Mouse (Mus musculus) natural killer cell, adult 2 months (primary cell): ENCODE measurements at regions not wholly inside any gene's neighbourhood (a gene's known extent, or its start where the extent isn't known, plus 50 kb on each side); places are given as distances from the start of the nearest gene placed in this dataset.

Experiments used
- DNase-seq, 2 experiments: peaks; one replicate each; pipeline ENCODE4 v3.0.0; 2022; ENCODE audit warnings: low spot score in 2 of 2

DNA sequence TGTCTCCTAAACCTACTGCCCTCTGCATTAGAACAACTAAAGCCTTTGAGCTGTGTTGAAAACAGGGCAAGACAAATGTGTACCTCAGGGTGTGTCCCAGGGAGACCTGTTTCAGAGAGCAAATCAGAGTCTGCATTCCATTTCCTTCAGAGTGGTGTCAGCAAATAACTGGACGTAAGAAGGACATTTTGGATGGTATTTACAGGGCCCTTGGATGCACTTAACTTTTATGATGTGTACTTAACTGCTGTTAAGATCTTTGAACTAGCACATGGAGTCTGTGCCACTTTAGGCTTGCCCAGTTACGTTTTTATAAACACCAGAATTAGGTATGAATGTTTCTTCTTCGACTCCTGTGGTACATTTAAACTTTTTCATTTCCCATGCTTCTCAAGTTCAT is 123.0 kb upstream of the Mmadhc start:
- no peak for DNase-seq

DNA sequence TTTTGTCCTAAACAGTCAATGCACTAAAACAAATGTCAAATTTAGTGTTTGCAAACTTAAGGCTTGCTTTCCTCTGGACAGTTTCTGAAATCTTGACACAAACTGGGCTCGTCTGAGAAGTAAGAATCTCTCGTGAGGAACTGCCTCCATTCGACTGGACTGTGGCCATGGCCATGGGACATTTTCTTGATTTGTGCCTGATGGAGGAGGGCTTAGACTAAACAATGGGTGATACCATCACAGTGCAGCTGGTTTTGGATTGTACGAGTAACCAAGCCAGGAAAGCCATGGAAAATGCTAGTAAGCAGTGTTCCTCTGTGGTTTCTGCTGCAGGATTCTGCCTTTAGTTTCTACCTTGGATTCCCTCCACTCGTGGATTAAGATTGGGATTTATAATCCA is 121.0 kb upstream of the Mmadhc start:
- DNase-seq = no peak

DNA sequence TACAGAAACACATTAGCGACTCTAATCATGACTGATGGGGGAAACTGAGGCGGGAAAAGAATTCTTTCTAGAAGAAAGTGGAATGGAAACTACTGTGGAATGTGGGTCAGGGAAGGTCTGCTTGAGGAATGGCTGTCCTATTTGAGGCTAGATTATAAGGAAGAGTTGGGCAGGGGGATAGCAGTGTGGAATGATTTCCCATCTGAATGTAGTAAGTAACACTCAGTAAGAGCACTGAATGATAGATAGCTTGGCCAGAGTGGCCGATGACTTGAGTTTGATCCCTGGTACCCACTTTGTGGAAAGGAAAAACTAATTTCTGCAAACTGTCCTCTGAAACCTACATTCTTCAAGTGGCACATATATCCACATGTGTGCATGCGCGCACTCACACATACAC is 120.5 kb upstream of the Mmadhc start:
- DNase-seq = no peak

DNA sequence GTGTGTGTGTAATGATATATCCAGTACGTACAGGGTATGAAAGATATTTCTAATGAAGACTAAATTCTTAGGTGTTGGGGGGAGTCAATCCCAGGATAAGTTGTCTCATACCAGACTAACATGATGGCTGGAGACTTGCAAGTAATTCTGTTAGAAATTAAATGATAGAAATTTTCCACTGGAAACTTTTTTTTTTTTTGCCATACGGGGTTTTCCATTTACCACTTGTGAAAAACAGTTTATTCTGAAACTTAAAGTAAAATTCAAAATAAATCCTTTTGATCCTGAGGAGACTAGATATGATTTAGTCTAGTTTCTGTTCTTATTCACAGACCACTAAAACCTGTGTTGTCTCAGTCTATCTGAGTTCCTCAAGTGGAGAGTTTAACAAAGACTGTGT is 119.5 kb upstream of the Mmadhc start:
- DNase-seq = no peak

DNA sequence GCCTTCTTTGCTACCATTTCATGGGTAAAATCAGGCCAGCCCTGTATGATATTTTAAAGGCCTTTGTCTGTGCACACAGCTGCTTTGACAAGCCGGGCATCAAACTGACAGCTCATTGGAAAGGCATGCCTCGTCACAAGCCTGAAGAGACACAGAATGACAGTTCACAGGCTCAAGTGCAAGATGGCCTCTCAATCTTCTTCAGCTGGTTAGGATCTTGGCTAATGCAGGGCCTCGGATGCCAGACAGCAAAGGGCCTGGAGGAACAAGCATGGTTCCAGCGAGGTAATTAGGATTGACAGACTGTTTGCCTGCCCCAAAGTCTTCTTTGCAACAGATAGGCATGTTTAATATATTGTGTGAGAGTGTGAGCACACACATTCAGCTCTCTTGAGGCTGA is 109.3 kb upstream of the Mmadhc start:
- DNase-seq = no peak

DNA sequence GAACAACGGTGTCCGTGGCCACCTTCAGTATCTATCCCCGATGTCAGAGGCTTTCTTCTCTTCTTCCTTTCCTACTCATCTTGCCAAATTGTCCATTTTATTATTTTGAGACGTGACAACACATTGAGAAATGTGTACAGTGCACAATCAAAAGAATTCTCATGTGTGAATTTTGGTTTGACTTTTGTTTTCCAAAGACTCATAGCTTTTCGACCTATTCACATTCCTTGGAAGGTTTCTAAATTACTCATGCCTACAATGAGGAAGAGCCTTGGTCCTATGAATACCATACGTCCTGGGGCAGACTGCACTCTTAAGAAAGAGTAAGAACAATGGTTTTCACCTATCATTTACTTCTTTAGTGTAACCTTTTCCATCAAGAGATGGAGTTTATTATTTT is 106.5 kb upstream of the Mmadhc start:
- DNase-seq = no peak

DNA sequence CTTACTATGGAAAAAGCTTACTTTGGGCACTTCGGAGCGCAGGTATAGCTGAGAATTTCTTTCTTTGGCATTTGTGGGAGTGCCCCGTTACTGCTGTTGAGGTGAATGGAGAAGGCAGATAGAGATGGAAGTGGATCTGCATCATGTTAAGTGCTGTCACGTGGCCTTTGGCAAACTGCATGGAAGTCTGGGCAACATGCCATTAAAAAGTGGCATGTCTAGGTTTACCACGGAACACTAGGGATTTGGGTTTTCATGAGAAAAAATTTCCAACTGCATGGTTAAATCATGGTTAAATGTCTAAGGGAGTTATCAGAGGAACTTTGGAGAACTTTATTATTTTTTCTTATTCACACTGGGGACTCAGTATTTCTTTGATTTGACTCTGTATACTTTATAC is 102.0 kb upstream of the Mmadhc start:
- DNase-seq = no peak

DNA sequence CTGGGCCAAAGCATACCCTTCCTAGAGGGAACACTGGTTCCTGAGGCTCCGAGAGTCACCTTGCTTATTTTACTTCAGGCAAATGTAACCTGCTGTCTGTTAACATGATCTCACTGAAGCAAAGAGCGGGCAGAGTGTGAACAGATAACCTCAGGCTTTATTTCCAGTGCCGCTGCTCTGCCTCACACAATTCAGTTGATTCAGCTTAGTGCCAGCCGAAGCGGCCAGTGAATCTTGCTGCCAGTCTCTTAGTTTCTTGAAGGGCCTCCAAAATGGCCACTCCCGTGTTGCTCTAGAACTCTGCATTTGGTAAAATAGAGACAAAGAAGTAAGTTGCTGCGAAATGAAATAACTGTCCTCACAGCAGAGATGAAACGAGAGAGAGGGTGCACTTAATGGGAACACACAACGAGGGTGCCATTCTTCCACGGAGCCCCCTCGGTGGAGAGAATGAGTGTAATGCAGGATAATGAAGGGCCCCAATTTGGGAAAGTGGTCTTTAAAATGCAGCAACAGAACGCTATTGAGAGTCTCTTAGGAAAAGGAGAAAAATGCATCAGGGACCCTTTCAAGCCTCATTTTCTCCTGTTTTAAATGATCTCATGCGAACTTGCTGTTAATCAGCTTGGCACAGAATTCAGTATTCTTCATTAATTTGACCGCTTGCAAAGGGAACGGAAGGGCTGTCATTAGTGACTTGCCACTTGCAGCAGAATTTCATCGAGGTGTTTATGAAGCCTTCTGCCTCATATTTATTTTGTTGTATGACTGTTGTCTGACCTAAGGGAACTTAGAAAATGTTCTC is 81.2 kb upstream of the Mmadhc start:
- DNase-seq = no peak

DNA sequence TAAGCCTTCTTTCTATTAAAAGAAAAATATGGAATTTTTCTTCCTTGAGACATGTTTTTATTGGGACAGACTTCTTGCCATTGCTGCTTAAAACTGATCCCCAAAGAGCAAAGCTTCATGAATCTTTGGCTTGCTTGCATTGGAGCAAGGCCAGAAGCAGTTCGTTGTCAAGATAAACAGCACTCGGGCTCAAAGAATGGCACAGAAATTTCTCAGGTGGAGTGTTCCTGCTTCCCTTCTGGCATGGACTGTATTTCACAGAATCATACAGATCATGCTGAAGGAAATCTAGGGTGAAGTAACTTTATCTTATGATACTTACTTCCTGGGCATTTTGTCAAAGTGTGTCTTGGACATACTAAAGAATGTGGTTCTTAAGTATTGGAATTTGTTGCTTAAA is 77.0 kb upstream of the Mmadhc start:
- DNase-seq = no peak

DNA sequence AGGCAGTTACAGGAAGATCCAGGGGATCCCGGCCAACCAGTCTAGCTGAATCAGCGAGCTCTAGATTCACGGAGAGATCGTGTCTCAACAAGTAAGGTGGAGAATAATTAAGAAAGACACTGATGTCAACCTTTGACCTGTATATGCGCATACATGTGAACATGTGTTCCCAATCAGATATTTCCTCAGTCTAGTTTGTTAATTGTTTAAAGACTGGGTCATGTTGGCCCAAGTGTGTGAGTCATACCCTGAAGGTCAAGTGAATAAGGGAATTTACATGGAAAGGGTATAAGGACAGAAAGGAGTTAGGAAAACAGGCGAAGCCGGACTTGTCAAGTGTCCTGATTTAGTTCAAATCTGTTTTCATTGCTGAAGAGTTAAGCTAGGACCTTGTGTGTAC is 76.4 kb upstream of the Mmadhc start:
- DNase-seq = no peak

DNA sequence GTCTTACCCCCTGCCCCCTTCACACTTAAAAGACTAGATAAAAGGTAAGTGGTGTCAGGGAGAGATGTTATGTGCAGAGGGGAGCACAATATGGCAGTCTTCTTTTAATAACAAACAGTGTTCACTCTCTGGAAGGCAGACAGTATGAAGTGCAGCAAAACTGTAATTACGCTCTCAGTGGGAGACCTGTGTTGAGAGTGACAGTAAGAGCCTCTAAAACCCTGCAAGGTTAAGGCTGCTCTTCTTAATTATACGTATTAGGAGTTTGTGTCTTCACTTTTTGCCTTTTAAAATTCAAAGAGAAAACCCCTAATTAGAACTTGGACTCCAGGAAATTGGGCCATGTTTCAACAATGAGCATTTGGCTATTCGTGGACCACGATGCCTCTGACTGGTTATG is 72.2 kb upstream of the Mmadhc start:
- no peak for DNase-seq

DNA sequence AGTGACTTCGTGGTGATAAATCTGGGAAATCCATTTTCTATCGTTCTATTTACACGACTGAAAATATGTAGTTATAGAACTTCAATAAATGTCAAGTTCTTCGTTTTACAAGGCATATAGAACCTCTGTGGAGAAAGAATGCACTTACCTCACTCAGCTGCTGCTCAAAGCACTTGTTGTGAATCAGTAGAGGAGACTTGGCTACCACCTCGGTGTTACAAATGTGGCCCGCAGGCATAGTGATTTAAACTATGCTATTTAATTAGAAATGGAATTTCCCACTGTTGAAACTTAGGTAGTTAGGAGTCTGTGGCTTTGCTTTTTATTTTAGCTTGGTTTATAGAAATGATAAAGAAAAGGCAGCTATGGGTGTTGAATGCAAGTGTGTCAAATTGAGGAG is 71.8 kb upstream of the Mmadhc start:
- no peak for DNase-seq

DNA sequence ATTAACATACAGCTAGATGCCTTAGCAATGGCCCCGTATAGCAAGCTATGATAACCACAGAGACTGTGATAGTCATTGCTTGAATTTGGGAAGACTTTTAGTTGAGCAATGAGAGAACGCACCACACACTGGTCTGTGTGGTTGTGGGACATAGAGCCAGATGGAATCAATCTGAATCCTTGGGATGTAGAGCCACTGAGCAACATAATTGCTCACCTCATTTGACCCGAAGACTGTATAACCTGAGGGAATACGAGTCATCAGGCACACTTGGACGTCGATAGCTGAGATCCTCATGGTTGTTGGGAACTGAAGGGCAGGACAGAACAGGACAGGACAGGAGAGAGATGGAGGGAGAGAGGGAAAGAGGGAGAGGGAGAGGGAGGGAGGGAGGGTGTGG is 68.6 kb upstream of the Mmadhc start:
- no peak for DNase-seq

DNA sequence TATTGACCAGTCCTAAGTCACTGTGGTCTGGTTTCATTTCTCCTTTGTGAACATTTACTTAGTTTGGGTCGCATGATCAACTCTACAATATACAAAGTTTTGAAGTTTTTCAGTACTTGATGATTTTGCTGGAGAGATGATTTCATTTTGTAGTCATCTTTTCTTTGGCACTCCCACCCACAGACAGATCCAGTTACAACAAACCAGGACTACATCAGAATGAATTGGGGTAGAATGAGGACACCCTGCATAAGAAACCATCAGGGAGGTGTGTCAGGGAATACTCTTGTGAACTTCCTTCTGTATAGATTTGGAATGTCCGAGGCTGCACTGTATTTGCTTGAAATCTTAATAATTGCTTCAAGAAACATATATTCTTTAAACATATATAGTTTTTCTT is 59.5 kb upstream of the Mmadhc start:
- no peak for DNase-seq

DNA sequence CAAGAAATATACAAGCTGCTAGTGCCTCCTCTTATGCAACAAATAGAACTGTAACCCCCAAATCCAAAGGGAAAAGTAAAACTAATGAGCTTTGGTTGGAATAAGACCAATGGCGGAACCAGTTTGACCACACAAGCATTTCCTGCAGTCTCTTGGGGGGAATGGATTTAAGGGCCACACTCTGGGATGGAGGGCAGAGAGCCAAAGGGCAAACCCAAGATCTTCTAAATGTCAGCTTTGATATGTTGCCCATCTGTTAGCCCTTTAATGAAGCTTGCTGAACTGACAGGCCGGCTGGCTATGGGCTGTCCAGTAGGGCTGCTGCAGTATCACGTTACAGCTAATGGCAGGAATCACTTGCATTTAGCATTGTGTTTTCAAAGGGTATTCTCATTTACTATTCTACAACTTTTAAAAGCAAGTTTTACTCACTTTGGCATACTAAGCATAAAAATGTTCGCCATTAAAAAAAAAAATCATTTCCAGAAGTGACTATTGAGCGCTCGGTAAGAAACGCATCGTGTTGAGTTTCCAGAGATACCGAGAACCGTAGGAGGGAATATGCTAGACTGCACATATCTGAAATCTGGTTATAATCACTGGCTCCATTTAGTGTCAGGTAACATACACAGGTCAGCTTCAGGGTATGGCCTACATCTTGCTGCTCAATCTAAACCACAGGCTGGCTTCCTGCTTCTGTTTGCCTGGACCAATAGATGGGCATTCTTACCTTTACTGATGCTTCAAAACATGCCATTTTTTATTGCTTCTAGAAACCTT is 51.1 kb upstream of the Mmadhc start:
- DNase-seq = no peak
